Mouse (Mus musculus): ENCODE results near the gene Creld2.
"Not testable (repeated sequence)": the region's sequence is repeated elsewhere in the genome, so short reads cannot be mapped to it uniquely, and the experiment has no call there.

The Creld2 gene

GRCm38 (mm10) chr15:88819026-88819905, at the start of gene Creld2, which contains the start of gene Alg12:
Creld2 (plus strand) TSS chr15:88819646.
Alg12 (minus strand) TSS chr15:88819318.
- H3K9me3 ChIP-seq (ENCODE audit: low read length) = no peaks in the 10 kb centered on the region
- no peaks in the 10 kb centered on the region for H3K27me3 ChIP-seq (ENCODE audit: insufficient read depth, low read length)
- H3K36me3 ChIP-seq (ENCODE audit: insufficient read depth, low read length) = peaks cover 68% of the 10 kb centered on the region
- peak within 1 kb of the TSS; percentile 97 for H3K4me3 ChIP-seq (replicated peaks; ENCODE audit: low read length)
- TF ChIP-seq NANOG (IDR thresholded peaks at IDR 0.05; ENCODE audit: borderline replicate concordance, low read length) (0 out of 2 replicates have a peak, but pooled peaks have one; percentile 24), CTCF (conservative IDR thresholded peaks at IDR 0.05; ENCODE audit: low read length) (no peak), POU5F1 (IDR thresholded peaks at IDR 0.05; ENCODE audit: borderline replicate concordance, low read length) (no peak)
- H3K4me1 ChIP-seq (replicated peaks; ENCODE audit: low read depth, low read length) = peaks cover 40% of the 10 kb centered on the region

DNA sequence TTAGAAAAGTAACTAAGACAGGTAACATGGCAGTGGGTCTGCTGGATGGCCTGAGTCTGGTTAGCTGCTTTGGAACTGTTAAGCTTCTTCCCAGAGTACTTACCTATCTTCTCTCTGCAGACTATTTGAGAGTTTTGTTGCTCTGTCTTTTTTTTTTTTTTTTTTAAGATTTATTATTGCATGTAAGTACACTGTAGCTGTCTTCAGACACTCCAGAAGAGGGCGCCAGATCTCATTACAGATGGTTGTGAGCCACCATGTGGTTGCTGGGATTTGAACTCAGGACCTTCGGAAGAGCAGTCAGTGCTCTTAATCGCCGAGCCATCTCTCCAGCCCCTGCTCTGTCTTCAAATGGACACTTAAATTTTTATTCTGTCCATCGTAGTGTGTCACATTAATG, 44.8 kb upstream of the Creld2 start:
- H3K36me3 ChIP-seq (ENCODE audit: insufficient read depth, low read length) = peaks cover 87% of the 10 kb centered on the region
- not testable (repeated sequence) for H3K27me3 ChIP-seq (ENCODE audit: insufficient read depth, low read length); H3K4me3 ChIP-seq (replicated peaks; ENCODE audit: low read length); H3K9me3 ChIP-seq (ENCODE audit: low read length)
- peaks cover 15% of the 10 kb centered on the region; the same call in 1 of the 2 replicates for H3K4me1 ChIP-seq (replicated peaks; ENCODE audit: low read depth, low read length)

- TF ChIP-seq CTCF (conservative IDR thresholded peaks at IDR 0.05; ENCODE audit: low read length) (no peak), POU5F1 (IDR thresholded peaks at IDR 0.05; ENCODE audit: borderline replicate concordance, low read length) (no peak), NANOG (IDR thresholded peaks at IDR 0.05; ENCODE audit: borderline replicate concordance, low read length) (no peak)
- H3K4me3 ChIP-seq (replicated peaks; ENCODE audit: low read length) = no peak overlapping the region
- H3K4me1 ChIP-seq (replicated peaks; ENCODE audit: low read depth, low read length) = no peaks in the 10 kb centered on the region
- no peaks in the 10 kb centered on the region for H3K9me3 ChIP-seq (ENCODE audit: low read length)
- no peaks in the 10 kb centered on the region for H3K36me3 ChIP-seq (ENCODE audit: insufficient read depth, low read length)
- H3K27me3 ChIP-seq (ENCODE audit: insufficient read depth, low read length) = no peaks in the 10 kb centered on the region
These were observed 27.2 kb upstream of the Creld2 start for GRCm38 (mm10) chr15:88792140-88792850.

DNA sequence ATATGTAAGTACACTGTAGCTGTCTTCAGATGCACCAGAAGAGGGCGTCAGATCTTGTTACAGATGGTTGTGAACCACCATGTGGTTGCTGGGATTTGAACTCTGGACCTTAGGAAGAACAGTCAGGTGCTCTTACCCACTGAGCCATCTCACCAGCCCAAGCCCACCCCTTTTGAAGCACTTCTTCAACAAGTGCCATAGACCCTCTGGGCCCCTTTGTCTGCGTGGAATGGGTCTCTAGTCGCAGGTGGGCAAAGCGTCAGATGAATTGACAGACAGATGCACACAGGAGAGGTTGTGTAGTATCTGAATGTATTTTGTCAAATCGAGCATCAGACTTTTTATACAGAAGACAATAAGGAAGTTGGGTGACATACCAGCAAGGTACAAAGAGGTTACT, 24.7 kb upstream of the Creld2 start:
- not testable (repeated sequence) for H3K36me3 ChIP-seq (ENCODE audit: insufficient read depth, low read length); H3K4me1 ChIP-seq (replicated peaks; ENCODE audit: low read depth, low read length); H3K9me3 ChIP-seq (ENCODE audit: low read length); H3K27me3 ChIP-seq (ENCODE audit: insufficient read depth, low read length); H3K4me3 ChIP-seq (replicated peaks; ENCODE audit: low read length)

- Histone ChIP-seq H3K27me3 (ENCODE audit: insufficient read depth, low read length) (no peaks in the 10 kb centered on the region), H3K4me3 (replicated peaks; ENCODE audit: low read length) (no peak overlapping the region), H3K4me1 (replicated peaks; ENCODE audit: low read depth, low read length) (peaks cover 12% of the 10 kb centered on the region), H3K36me3 (ENCODE audit: insufficient read depth, low read length) (peaks cover 9% of the 10 kb centered on the region), H3K9me3 (ENCODE audit: low read length) (no peaks in the 10 kb centered on the region)
- TF ChIP-seq NANOG (IDR thresholded peaks at IDR 0.05; ENCODE audit: borderline replicate concordance, low read length) (no peak), POU5F1 (IDR thresholded peaks at IDR 0.05; ENCODE audit: borderline replicate concordance, low read length) (no peak), CTCF (conservative IDR thresholded peaks at IDR 0.05; ENCODE audit: low read length) (no peak)
These were observed 19.5 kb upstream of the Creld2 start for GRCm38 (mm10) chr15:88799950-88800371.

GRCm38 (mm10) chr15:88800921-88801354, 18.5 kb upstream of the Creld2 start:
- no peaks in the 10 kb centered on the region for H3K27me3 ChIP-seq (ENCODE audit: insufficient read depth, low read length)
- peaks cover 12% of the 10 kb centered on the region for H3K4me1 ChIP-seq (replicated peaks; ENCODE audit: low read depth, low read length)
- no peak overlapping the region for H3K4me3 ChIP-seq (replicated peaks; ENCODE audit: low read length)
- no peaks in the 10 kb centered on the region for H3K9me3 ChIP-seq (ENCODE audit: low read length)
- peaks cover 19% of the 10 kb centered on the region for H3K36me3 ChIP-seq (ENCODE audit: insufficient read depth, low read length)
- TF ChIP-seq NANOG (IDR thresholded peaks at IDR 0.05; ENCODE audit: borderline replicate concordance, low read length) (no peak), POU5F1 (IDR thresholded peaks at IDR 0.05; ENCODE audit: borderline replicate concordance, low read length) (no peak), CTCF (conservative IDR thresholded peaks at IDR 0.05; ENCODE audit: low read length) (no peak)

DNA sequence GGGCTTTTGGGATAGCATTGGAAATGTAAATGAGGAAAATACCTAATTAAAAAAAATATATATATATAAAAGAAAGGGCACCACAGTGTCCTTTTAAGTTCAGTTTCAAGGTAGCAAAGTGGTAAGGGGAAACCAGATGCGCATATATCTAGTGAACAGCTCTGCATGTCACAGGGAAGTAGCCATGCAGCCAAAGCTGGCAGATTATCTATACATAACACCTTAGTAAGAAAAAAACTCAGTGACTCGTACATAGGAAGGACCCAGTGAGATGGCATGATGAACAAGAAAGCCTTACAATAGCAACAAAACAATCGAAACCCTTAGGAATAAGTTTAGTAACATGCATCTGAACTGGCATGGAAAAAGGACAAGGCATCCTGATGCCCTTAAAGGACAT, 17.5 kb upstream of the Creld2 start:
- Histone ChIP-seq H3K9me3 (ENCODE audit: low read length) (no peaks in the 10 kb centered on the region), H3K36me3 (ENCODE audit: insufficient read depth, low read length) (peaks cover 26% of the 10 kb centered on the region), H3K4me3 (replicated peaks; ENCODE audit: low read length) (no peak overlapping the region), H3K4me1 (replicated peaks; ENCODE audit: low read depth, low read length) (peaks cover 12% of the 10 kb centered on the region), H3K27me3 (ENCODE audit: insufficient read depth, low read length) (no peaks in the 10 kb centered on the region)
- TF ChIP-seq POU5F1 (IDR thresholded peaks at IDR 0.05; ENCODE audit: borderline replicate concordance, low read length) (no peak), NANOG (IDR thresholded peaks at IDR 0.05; ENCODE audit: borderline replicate concordance, low read length) (no peak), CTCF (conservative IDR thresholded peaks at IDR 0.05; ENCODE audit: low read length) (no peak)

DNA sequence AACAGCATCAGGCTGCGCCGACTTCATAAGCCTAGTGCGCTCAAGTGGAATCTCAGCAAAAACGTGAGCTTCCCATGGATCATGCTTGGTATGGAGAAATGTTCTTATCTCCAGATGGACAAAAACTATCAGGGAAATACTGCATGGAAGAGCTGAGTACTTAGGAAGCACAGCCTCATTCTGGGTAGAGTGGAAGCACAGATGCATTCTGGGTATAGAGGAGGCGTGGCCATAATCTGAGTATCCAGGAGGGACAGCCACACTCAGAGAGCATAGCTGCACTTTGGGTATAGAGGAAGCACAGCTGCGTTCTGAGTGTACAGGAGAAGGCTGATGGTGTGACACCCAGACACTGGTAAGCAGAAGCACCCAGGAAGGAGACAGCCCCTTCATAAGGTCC, 17.1 kb upstream of the Creld2 start:
- Histone ChIP-seq H3K36me3 (ENCODE audit: insufficient read depth, low read length) (peaks cover 29% of the 10 kb centered on the region), H3K4me3 (replicated peaks; ENCODE audit: low read length) (no peak overlapping the region), H3K9me3 (ENCODE audit: low read length) (no peaks in the 10 kb centered on the region), H3K4me1 (replicated peaks; ENCODE audit: low read depth, low read length) (peaks cover 12% of the 10 kb centered on the region), H3K27me3 (ENCODE audit: insufficient read depth, low read length) (no peaks in the 10 kb centered on the region)
- TF ChIP-seq POU5F1 (IDR thresholded peaks at IDR 0.05; ENCODE audit: borderline replicate concordance, low read length) (no peak), CTCF (conservative IDR thresholded peaks at IDR 0.05; ENCODE audit: low read length) (no peak), NANOG (IDR thresholded peaks at IDR 0.05; ENCODE audit: borderline replicate concordance, low read length) (no peak)
